Mouse (Mus musculus): ENCODE data around the gene Slc5a2. TPM values are rescaled to one million over a fixed set of nuclear protein-coding genes. Genes with fewer than 3 reads are reported as not detected.

Slc5a2 gene
- polyA plus RNA-seq, 1 experiment: 1,002 TPM

DNA sequence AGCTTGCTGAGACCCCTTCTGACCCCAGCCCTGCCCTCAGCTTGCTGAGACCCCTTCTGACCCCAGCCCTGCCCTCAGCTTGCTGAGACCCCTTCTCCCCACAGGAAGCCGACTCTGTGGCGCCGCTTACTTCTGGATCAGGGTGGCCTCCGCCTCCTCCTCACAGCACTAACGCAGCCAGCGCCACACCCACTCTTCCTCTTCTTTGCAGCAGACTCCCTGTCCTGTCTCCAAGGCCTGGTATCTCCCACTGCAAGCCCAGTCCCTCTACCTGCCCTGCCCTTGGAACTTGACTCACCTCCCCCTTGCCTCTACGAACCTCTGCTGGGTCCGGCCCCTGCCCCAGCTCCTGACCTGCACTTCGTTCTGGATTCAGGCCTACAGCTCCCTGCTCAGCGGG lies 21.5 kb upstream of the Slc5a2 start:
- H3K4me1 ChIP-seq (ENCODE audit: control insufficient read depth, insufficient read depth, low read length): no peaks in the 10 kb centered on the region
- H3K27ac ChIP-seq (ENCODE audit: insufficient read depth, low read depth, low read length): no peak overlapping the region
- TF ChIP-seq POLR2A (IDR thresholded peaks at IDR 0.05; ENCODE audit: low read depth, low read length) (no peak), CTCF (conservative IDR thresholded peaks at IDR 0.05; ENCODE audit: insufficient read depth, insufficient read length, low read depth, low read length) (no peak)
- DNase-seq: no peak
- 83% methylated on average over 10 of the region's 10 CpGs for WGBS
- no peak overlapping the region for H3K4me3 ChIP-seq (ENCODE audit: insufficient read depth, low read depth, low read length)
- H3K36me3 ChIP-seq (ENCODE audit: control insufficient read depth, insufficient read depth, low read length): peaks cover 2% of the 10 kb centered on the region
- no peaks in the 10 kb centered on the region for H3K27me3 ChIP-seq (replicated peaks; ENCODE audit: control insufficient read depth, insufficient read depth, low read length)

DNA sequence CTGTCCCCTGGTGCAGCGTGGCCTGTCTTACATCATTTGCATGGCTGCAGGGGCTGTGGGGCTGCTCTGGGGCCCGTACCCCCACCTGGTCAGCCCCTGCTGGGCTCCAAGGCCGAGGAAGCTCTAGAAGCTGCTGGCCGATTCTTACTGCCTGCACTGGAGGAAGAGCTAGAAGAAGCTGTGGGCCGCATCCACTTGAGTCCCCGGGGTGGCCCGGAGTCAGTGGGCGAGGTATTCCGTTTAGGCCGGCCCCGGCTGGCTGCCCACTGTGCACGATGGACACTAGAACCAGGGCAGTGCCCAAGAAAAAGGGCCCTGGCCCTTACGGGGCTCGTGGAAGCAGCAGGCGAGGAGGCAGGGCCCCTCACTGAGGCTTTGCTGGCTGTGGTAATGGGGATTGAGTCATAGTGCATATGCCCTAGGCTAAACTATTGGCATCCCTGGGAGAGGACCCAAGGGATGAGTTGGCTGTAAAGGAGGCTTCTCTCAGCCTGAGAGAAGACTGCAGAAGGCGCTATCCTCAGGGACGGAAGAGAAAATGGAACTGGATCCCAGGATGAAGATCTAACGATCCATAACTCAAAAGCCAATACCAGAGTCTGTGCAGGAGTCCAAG lies 20.9 kb upstream of the Slc5a2 start:
- TF ChIP-seq CTCF (conservative IDR thresholded peaks at IDR 0.05; ENCODE audit: insufficient read depth, insufficient read length, low read depth, low read length) (no peak), POLR2A (IDR thresholded peaks at IDR 0.05; ENCODE audit: low read depth, low read length) (no peak)
- no peak for DNase-seq
- H3K36me3 ChIP-seq (ENCODE audit: control insufficient read depth, insufficient read depth, low read length): peaks cover 2% of the 10 kb centered on the region
- H3K27ac ChIP-seq (ENCODE audit: insufficient read depth, low read depth, low read length): no peak overlapping the region
- no peak overlapping the region for H3K4me3 ChIP-seq (ENCODE audit: insufficient read depth, low read depth, low read length)
- no peaks in the 10 kb centered on the region for H3K4me1 ChIP-seq (ENCODE audit: control insufficient read depth, insufficient read depth, low read length)
- H3K27me3 ChIP-seq (replicated peaks; ENCODE audit: control insufficient read depth, insufficient read depth, low read length): no peaks in the 10 kb centered on the region
- 94% methylated on average over 18 of the region's 18 CpGs for WGBS

DNA sequence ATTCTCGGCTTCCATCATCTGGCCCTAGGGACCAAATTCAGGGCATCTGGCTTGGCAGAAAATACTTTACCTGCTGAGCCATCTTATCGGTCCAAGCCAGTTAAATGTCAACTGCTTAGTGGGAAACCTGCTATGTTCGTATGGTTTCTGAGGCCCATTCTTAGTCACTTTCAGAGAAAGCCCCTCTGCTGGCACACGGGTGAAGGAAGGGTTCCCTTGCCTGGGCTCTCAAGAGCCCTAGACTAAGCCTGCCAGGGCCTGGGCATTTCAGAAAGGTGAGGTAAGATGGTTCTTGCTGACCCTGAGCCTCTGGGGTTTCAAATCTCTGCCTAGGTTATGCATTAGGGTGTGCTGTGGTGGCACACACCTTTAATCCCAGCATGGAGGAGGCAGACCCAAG lies 19.9 kb upstream of the Slc5a2 start:
- Histone ChIP-seq H3K4me1 (ENCODE audit: control insufficient read depth, insufficient read depth, low read length) (no peaks in the 10 kb centered on the region), H3K27ac (ENCODE audit: insufficient read depth, low read depth, low read length) (no peak overlapping the region), H3K27me3 (replicated peaks; ENCODE audit: control insufficient read depth, insufficient read depth, low read length) (no peaks in the 10 kb centered on the region), H3K4me3 (ENCODE audit: insufficient read depth, low read depth, low read length) (no peak overlapping the region), H3K36me3 (ENCODE audit: control insufficient read depth, insufficient read depth, low read length) (peaks cover 2% of the 10 kb centered on the region)
- no peak for DNase-seq
- 95% methylated on average over 4 of the region's 4 CpGs for whole genome bisulfite sequencing
- TF ChIP-seq CTCF (conservative IDR thresholded peaks at IDR 0.05; ENCODE audit: insufficient read depth, insufficient read length, low read depth, low read length) (no peak), POLR2A (IDR thresholded peaks at IDR 0.05; ENCODE audit: low read depth, low read length) (no peak)

DNA sequence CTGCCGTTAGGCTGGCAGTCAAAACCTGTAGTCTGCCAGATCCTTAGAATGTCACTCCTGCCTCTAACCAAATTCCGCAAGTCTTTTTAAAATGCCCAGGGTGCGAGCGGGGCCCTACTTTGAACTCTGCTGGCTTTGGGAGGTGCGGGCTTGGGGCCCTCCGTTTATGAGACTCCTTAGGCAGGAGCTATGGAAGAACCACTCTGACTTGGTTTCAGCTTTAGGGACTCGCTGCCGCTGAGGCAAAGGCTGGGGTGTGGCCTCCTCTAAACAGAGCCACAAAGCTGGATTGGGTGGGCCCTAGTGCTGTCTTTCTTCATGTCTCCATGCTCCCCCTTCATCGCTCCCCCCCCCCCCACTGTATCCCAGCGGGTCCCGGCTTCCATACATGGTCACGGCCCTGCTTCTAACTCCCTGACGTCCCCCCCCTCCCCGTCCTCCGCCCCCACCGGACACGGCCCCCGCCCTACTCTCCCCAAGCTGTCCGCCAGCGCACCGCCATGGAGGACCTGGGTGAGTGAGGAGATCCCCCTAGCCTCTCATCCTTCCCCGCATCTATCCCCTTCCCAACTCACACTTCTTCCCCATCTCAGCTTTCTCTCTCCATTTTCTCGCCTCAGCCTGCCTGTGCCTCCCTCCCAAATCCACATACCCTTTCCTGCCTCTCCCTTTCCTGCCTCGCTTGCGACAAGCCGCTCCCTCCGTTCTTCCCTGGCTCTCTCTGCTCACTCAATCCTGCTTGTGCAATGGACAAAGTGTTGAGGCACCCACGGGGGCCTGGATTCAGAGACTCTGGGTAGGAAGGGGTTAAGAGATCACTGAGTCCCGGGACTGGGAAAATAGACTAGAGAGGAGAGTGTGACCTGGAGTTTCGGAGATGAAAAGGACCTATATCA lies 18.7 kb upstream of the Slc5a2 start, which contains the start of gene Tgfb1i1:
Gene Tgfb1i1 (plus strand): TSS at position 317 of the 896 bp plus-strand sequence.
- TF ChIP-seq POLR2A (IDR thresholded peaks at IDR 0.05; ENCODE audit: low read depth, low read length): peak; percentile 8
- TF ChIP-seq CTCF (conservative IDR thresholded peaks at IDR 0.05; ENCODE audit: insufficient read depth, insufficient read length, low read depth, low read length): no peak
- peak within 1 kb of the TSS; percentile 65 for H3K4me3 ChIP-seq (ENCODE audit: insufficient read depth, low read depth, low read length)
- H3K27ac ChIP-seq (ENCODE audit: insufficient read depth, low read depth, low read length): peak within 1 kb of the TSS; percentile 94
- H3K36me3 ChIP-seq (ENCODE audit: control insufficient read depth, insufficient read depth, low read length): peaks cover 2% of the 10 kb centered on the region
- WGBS: 10% methylated on average over 25 of the region's 30 CpGs
- H3K4me1 ChIP-seq (ENCODE audit: control insufficient read depth, insufficient read depth, low read length): no peaks in the 10 kb centered on the region
- no peaks in the 10 kb centered on the region for H3K27me3 ChIP-seq (replicated peaks; ENCODE audit: control insufficient read depth, insufficient read depth, low read length)
- peak; percentile 66 for DNase-seq

DNA sequence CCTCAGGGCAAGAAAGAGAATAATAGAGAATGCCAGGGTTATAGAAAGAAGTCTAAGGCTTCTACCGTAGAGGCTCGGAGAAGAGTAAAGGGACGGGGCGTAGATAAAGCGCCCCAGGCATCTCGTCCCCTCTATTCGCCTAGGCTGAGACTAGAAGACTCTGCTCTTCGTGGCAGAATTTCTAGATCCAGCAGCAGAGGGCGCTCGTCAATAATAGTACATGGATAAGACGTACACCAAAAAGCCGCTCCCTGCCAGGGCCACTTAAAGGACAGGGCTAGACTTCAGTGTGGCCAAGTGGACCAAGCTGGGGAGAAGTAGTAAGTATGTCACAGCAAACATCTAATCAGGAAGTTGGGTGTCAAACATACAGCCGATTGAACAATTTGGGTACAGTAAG lies 18.0 kb upstream of the Slc5a2 start:
- Histone ChIP-seq H3K4me1 (ENCODE audit: control insufficient read depth, insufficient read depth, low read length) (no peaks in the 10 kb centered on the region), H3K36me3 (ENCODE audit: control insufficient read depth, insufficient read depth, low read length) (peaks cover 2% of the 10 kb centered on the region), H3K27ac (ENCODE audit: insufficient read depth, low read depth, low read length) (peak overlapping the region; percentile 94; the same call in 1 of the 2 replicates), H3K4me3 (ENCODE audit: insufficient read depth, low read depth, low read length) (peak overlapping the region; percentile 65), H3K27me3 (replicated peaks; ENCODE audit: control insufficient read depth, insufficient read depth, low read length) (no peaks in the 10 kb centered on the region)
- TF ChIP-seq CTCF (conservative IDR thresholded peaks at IDR 0.05; ENCODE audit: insufficient read depth, insufficient read length, low read depth, low read length): peak; percentile 69
- TF ChIP-seq POLR2A (IDR thresholded peaks at IDR 0.05; ENCODE audit: low read depth, low read length): no peak
- 2% methylated on average over 13 of the region's 13 CpGs for WGBS
- DNase-seq: peak; percentile 89

DNA sequence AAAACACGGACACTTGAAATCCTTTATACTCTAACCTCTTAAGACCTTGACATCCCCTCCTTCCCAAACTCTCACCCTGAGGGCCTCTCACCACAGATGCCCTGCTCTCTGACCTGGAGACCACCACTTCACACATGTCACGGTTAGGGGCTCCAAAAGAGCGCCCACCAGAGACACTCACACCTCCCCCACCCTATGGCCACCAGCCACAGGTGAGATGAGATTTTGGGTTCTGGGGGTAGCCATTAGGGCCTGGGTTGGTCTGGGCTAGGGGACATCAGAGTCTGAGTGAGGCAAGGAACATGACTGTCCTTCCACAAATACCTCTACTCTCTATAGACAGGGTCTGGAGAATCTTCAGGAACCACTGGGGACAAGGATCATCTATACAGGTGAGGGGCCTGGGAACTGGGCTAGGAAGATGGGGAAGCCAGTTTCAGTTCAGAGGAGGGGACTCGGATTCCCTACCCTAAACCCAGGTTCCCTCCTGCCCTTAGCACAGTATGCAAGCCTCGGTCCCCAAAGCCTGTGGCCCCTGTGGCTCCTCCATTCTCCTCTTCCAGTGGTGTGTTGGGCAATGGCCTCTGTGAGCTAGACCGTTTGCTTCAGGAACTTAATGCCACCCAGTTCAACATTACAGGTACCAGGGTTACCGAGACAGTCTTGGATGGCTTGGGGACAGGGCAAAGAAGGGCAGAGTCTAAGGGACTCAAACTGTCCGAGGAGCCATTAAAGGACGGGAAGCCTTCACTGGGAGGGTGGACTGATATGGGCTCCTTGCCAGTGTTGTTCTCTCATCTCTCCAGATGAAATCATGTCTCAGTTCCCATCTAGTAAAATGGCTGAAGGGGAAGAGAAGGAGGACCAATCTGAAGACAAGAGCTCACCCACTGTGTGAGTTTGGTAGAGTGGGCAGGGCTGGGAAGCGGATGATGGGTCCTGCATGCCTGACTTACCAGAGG lies 17.1 kb upstream of the Slc5a2 start:
- Histone ChIP-seq H3K27ac (ENCODE audit: insufficient read depth, low read depth, low read length) (no peak overlapping the region), H3K4me3 (ENCODE audit: insufficient read depth, low read depth, low read length) (0 out of 2 replicates have a peak overlapping the region, but pooled peaks have one; percentile 11), H3K4me1 (ENCODE audit: control insufficient read depth, insufficient read depth, low read length) (no peaks in the 10 kb centered on the region), H3K27me3 (replicated peaks; ENCODE audit: control insufficient read depth, insufficient read depth, low read length) (no peaks in the 10 kb centered on the region), H3K36me3 (ENCODE audit: control insufficient read depth, insufficient read depth, low read length) (peaks cover 2% of the 10 kb centered on the region)
- 74% methylated on average over 10 of the region's 10 CpGs for WGBS
- no peak for DNase-seq
- no peak for TF ChIP-seq POLR2A (IDR thresholded peaks at IDR 0.05; ENCODE audit: low read depth, low read length)
- no peak for TF ChIP-seq CTCF (conservative IDR thresholded peaks at IDR 0.05; ENCODE audit: insufficient read depth, insufficient read length, low read depth, low read length)

Measured in kidney, adult 2 months (tissue).